Mouse (Mus musculus) lung, adult 18-20 months (tissue): ENCODE results near the gene Tspan5.

Experiments
- DNase-seq, 2 experiments: peaks; one replicate each; pipeline ENCODE4 v3.0.0; 2022; ENCODE audit warnings: mixed read lengths in 2 of 2

The Tspan5 gene

DNA sequence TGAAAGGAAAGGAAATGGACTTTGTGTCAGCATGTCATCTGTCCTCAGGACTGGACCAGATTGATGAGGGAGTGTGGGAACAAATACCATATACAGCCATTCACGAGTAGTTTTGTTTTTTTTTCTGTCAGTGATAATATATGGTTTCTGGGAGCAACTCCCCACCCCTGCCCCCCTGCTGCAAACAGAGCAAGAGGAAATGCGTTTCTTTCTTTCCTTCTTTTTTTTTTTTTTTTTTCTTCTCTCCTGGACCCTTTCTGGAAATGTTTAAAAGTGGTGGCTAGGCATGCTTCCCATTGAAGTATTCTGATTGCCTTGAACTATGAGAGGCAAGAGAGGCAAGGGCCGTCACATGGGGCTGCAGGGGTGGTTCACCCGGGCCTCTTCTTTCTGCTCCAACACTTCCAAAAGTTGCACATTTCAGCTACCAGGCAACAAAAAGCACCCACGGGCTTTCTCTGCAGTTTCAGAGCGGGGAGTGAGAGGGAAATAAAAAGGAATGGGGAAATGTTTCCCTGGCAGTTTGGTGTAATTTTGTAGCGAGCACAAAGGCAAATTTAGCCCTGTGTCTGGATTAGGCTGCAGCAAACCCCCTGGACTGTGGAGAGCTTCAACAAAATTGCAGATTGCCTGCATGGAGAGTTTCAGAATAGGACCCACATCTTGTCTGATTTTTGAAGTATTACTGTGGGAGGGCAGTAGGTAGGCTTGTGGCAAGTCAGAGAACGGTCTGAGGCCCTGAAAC, 2.2 kb downstream of the Tspan5 start:
- no peak for DNase-seq

DNA sequence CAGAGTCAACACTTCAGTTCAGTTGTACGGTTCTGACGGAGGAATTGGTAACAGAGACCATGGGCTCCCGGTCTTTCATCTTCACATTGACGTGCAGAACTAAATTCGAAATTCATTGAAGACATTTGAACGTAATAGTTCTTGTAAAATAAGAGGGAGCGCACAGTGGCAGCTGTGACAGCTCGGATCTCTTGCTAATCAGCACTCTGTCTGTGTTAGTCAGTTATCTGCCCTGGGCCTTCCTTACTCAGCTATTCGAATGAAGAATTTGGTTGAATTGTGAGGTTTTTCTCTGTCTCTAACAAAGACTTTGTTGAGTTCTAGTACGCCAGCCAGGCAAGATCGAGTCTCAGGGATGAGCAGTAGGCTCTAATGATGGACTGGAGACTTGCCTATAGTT, 3.1 kb downstream of the Tspan5 start:
- DNase-seq, result no peak

DNA sequence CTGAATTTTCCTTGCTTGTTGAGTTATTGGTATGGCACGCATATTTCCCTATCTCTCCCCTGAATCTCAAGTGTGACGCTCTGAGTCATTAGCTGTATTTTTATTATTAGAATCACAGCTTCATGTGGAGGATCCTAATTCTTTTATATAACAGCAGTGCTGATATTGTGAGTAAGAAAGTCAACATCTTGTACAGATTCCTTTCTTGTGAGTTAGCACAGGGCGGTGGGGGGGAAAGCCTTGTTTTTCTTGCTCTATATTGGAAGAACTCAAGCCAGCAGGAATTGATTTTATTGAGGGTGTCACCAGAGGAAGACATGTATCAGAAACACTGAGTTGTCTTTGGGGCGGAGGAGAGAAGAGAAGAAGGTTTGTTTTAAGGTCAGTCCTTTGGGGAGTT, 3.6 kb downstream of the Tspan5 start:
- no peak for DNase-seq

DNA sequence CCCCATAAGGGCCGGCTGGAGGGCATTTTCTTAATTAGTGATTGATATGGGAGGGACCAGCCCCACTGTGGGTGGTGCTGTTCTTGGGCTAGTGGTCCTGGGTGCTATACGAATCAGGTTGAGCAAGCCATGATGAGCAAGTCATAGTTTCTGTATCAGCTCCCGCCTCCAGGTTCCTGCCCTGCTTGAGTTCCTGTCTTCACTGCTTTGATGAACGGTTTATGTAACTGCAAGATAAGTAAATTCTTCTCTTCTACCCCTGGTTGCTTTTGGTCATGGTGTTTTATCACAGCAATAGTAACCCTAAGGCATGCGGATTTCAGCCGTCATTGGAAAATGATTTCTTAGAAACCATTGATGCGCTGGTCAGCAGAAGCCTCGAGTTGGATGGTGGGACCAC, 4.6 kb downstream of the Tspan5 start:
- DNase-seq, result no peak

DNA sequence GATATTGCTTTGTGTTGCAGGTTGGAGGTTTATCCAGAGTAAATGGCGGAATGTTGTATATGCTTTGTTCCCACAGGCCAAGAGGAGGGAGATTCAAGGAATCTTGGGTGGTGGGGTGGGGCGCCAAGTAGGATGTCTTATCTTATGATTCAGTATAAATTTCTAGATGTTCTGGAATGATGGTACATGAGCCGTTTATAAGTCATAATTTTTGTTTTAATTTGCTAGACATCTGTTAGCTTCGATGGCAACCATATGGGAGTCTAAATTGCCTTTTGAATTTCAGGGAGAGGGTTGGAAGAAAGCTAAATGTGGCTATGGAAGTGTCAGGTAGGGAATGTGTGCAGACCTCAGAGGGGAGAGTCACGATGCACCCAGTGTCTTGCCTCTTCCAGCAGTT, 5.0 kb downstream of the Tspan5 start:
- no peak for DNase-seq

DNA sequence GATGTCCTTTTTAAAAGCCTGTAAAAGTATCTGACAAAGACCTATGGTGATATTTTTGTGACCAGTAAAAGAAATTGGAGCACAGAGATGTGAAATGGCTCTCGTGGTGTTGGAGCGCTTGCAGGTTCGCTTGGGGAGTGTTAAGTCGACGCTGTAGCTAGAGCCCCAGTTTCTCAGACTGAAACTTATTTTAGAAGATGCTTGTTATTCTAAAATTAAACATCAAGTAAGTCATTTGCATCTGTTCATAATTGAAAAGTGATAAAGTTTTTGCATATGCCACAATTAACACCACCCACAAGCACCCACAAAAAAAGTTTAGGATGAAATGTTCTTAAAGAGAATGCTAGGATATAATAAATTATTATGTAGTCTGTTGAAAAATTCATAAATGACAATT, 6.0 kb downstream of the Tspan5 start:
- DNase-seq, result no peak

DNA sequence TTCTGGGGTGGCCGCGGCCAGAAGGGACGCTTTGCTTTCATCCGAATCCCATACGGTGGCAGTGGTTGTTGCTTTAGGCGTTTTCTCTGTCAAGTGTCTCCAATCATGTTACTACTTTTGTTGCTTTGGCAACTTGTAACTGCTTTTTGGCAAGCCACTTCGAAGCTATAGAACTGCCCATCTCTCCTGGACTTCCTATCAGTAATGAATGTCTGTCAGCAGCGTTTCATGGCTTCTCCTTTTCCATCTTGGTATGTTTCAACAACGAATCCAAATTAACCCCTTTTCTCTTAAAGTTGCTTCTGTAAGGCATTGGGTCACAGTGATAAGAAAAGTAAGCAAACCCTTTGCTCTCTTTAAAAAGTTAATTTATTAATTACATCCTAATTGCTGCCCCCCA, 7.7 kb downstream of the Tspan5 start:
- no peak for DNase-seq

DNA sequence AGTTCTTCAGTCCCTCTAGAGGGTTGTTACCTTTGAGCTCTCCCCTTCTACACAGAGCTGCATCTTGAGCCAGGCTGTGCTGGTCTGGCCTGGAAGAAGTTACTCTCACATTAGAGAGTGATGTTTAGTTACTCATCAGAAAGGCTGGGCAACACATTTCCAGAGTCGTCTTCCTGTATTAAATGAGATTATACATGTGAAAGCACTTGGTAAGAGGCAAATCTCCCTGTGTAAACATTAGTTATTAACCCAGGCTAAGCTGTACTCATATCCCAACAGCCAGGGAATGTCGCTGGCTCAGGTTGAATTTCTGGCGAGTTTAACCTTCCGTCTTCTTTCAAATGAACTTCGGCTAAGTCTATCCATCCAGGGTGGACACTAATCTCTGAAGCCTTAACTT, 9.3 kb downstream of the Tspan5 start:
- DNase-seq, result no peak

DNA sequence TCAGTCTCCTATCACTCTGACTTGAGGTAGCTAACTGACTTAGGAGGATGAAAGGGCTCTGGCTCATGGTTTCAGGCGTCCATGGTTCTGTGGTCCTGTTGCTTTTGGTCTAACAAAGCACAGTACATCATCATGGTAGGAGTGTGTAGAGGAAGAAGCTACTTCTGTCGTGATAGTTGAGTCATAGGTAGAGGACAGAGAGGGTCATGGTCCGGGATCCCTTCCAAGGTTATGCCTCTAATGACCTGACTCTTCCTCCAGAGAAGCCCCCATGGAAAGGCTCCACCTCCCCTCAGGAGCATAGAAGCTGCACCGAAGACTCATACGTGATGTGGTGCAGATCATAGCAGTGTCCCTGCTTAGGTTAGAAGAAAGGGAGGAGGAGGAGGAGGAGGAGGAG, 10.1 kb downstream of the Tspan5 start:
- no peak for DNase-seq

DNA sequence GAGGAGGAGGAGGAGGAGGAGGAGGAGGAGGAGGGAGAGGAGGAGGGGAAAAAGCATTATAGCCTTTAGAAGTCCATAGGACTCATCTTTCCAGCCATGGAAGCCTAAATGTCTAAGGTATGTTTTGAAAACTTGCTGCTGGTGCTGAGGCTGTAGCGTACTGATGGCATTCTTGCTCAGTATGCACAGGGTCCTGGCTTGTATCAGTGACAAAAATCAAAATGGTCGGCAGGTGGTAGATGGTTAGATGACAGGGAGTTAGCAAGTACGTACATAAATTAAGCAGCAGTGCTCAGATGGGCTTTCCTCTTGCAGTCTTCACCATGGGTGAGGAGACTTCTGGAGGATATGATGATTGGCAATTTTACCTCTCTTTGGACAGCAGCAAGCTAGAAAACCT, 10.8 kb downstream of the Tspan5 start:
- DNase-seq, result no peak

DNA sequence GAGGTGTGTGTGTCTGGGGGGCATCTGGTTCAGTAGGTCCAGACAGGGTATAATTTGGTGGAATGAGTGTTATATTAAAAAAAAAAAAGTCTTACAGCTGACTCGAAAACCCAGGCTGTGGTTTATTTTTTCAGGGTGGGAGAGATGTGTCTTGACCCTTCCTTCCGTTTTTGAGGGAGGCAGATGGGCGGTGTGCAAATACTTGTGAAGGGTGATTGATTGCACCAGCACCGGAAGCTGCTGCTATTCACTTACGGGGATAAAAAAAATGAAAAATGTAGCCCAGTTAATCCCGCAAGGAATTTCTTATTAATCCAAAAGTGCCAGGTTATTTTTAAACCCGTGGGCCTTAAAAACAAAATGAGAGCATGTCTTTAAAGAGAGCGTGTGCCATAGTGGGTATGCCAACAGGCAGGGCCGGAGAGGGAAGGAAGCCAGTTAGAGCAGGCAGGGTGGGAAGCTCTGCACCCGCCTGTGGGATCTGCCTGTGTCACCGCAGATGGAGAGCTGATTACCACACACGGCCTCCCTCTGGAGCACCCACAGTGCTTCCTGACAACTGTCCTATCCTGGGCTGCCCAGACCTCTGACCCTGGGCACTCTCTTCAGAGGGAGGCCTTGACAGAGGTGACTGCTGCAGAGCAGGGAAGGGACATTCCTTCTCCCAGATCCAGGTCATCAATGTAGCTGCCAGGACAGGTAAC, 11.3 kb downstream of the Tspan5 start:
- peak in 1 of 2 experiments; percentile 37 for DNase-seq

DNA sequence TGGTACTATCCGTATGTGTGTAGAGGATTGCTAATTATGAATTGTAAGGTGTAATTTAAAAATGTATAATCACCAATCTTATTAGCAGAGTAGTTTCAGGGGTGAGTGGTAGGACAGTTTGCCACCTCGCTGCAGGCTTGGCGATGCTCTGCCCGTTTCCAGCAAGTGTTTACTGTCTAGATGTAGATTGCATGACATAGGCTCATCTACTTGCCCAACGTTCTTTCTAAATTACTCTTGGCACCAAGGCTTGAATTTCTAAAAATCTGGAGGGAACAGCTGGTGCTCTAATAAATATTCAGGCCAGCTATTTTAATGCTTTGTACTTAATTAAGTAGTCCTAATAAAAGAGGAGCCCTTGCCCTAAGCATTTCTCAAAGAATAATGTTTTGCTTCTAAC, 12.3 kb downstream of the Tspan5 start:
- DNase-seq, result no peak

DNA sequence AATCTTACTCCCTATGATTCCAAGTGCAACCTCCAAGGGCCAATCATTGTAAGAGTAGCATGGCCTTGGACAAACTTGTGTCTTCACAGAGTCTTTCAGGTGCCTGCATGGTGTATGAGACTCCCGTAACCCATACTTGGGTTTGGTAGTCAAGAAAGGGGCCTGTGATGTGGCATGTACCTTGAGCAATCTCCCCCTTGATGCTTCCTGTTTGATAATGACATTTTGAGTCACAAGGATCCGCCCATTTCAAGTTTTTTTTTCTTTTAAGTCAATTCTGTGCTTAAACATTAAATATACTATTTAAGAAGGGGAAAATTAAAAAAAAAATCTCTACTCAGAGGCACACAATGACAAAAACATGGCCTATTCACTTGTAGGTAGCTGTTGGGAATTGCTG, 15.3 kb downstream of the Tspan5 start:
- no peak for DNase-seq

DNA sequence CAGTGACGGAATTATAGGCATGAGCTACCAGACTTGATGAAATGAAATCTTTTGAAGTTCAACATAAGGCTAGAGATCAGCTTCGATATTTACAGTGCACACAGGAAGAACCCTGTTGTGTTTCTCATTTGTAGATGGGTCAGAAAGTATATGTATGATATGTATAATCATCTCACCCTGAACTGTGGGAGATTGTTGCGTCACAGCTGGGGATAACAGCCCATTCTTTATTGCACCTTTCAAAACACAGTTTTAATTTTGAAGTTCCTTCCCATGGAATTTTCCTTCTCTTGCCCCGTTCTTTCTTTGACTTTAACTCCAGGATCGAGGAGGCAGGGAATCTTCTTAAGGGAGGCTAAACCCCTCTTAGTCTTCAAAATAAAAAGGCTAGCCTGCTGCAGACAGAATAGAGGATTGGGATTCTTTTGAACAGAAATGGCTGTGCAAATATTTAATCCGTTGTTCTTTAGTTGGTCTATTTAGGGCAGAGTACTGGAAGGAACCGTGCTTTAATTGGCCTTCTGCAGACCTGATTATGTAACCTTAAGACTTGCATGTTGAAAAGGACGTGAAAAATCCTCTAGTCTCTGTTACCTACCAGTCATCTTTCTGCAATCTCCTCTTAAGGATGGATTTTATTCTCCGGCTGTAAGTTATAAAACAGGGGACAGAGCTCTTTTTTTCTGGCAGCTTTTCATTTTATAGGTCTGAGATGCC, 18.1 kb downstream of the Tspan5 start:
- no peak for DNase-seq

DNA sequence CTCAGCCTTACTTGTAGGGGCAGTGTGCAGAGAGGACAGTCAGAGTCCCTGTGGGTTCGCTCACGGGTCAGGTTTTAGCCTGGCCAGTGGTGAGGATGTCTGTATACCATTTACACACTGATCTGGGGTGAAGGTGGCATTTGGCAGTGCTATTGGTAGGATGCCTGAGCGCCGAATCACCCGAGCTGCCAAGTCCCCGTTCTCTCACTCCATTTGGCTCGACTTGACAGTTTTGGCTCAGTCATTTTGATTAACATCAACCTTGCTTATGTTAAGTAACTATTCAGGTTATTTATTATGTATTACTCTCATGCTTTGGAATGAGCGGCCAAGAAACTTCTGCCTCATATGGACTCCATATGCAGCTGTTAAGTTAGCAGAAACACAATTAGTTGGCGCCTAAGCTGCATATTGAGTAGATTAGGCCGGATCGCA, 18.7 kb downstream of the Tspan5 start:
- DNase-seq, result no peak

DNA sequence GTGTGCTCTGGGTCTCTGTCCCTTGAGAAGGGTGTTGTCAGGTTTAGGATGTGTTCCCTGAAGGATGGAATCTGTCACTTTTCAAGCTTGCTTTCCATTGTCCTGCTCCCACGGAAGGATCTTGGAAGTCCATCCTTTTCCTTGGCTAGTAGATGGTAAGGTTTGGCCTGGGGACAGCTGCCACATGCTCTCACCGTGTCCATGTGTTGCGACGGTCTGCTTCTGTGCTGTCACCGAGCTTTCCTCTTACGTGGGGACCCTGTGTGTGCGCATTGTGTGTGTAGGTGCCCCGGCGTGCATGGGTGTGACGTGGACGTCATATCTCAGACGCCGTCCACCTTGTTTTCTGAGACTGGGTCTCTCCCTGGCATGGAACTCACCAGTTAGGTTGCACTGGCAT, 19.5 kb downstream of the Tspan5 start:
- no peak for DNase-seq

DNA sequence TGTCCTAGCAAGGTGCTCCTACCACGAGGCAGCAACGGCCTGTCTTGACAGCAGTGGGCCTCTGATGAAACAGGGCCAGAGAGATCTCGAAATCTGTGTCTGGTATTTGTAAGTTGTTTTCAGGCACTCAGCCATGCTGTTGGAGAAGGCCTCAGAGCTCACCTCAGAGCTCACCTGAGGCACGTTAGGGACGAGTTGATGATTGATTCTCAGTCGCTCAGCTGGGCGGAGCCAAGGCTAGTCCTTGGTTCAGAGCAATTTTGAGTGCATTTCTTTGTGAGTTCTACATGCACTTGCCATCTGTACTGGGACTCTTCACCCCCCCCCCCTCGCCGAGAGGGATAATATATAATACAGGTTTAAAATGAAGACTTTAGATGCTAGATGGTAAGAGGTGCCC, 21.9 kb downstream of the Tspan5 start:
- DNase-seq, result no peak

DNA sequence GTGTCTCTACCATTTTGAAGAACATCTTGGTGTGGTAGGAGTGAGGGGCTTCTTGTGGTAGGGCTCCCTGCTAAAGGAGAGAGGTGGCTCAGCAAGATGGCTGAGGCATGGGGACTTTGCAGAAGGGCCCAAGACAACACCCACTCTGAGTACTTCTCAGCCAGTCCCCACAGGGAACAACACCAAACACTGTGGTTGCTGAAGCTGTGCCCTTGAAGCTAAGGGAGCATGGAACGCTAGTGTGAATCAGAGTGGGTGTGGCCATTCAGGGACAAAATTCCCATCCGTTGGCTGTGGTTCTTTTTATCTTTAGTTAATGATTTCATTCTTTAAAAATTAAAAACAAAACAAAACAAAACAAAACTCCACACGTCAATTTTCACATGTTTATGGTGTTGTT, 22.8 kb downstream of the Tspan5 start:
- DNase-seq, result no peak

DNA sequence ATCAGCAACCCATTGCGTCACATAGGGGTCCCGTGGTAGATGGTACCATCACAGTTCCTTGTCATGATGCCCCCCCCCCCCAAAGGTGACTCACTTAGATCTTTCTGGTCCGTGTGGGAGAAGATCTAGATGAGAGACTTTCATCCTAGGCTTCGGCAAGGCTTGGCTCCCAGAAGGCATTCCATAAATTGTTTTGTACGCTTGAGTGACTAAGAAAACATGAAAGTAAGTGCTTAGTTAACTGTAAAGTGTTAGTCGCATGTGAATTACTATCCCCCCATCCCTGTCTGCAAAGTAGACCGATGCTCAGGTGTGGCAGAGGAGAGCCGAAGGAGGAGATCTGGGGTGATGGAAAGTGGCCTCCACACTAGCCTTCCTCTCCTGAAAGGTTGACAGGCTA, 25.0 kb downstream of the Tspan5 start:
- DNase-seq, result no peak

DNA sequence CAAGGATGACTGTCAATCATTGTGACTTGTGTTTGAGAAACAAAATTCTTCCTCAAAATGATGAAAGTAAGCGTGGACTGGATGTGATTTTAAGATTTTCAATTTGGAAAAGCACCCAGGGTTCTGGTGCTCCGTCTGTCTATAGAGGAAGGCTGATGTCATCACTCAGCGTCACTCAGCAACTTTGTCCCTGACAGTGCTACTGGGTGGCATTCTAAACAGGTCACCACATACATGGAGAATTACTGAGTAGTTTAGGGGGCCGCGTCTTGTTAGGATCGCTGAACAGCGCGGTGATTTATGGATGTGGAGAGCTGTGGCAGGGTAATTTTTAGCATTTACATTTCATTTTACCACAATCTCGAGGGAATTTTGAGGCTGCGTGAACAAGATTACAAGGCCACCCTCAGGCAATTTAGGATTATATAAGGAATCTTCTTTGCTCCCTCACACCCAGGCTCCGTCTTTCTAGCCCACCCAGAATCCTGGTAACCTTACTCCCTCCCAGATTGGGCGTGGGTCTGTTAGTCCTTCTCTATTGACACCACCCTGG, 26.6 kb downstream of the Tspan5 start:
- DNase-seq, result no peak

DNA sequence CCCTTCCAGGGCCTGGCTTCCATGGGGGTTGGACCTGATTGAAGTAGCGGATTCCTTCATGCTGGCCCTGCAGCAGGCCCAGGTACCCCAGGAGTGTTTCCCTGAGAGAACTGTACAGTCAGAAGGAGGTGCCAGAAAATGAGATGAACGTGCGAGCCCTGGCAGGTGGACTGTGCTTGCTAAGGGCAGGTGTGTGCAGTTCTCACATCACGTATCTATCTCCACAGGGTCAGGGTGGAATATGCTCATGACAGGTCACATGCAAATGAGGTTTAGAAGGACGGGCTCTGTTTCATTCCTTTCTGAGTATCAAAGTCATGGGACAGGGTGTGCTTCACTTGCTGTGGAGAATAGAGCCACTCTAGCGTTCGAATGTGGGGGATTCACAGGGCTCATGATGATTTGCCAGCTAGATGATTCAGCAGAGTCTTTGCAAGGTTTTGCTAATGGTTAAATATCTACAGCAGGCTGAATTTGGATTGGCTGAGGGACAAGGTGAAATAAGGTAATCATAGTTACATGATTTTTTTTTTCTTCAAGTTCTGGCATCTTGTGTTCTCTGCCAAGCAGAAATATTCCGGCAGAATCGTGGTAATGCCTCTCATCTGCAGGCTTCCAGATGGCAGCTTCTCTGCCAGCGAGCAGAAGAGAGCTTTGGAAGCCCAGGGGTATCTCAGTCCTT, 28.8 kb downstream of the Tspan5 start:
- DNase-seq, result no peak

DNA sequence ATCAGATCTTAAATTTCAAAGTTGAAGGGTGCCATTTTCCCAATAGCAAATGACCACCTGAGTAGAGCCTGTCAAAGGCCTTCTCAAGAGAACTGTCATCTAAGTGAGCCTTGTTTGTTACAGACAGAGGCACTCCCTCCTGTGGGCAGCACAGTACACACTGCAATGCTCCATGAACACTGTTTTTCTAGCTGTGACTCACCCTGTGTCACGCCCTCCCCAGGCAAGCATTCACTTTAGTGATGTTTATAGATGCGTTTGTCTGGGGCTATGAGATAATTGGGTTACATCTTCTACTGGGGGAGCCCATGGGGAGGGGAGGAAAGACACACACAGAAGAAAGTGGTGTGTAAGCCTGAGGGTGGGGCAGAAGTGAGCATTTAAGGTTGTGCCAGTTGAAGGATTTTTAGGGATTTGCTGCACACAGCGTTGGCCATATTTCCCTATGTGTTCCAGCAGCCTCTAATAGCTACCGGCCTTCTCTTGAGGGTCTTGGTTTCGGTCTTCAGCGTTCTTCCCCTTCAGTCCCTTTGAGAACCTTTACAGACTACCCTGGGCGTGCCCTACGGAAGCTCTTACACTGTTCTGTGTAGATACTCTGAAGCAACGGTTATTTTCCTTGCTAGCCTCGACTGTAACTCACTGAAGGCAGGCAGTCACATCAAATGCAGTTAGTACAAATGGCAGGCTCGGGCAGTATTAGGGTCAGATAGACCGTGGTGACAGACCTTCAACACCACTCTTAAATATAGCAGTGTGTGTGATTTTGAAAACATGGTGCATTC, 29.7 kb downstream of the Tspan5 start:
- no peak for DNase-seq
